Mouse (Mus musculus) liver, embryonic 11.5 days (tissue): ENCODE results near the gene Pdcd1lg2. TPM values are rescaled to one million over a fixed set of nuclear protein-coding genes. Genes with fewer than 3 reads are reported as not detected.
A peak's percentile ranks its signal among the peaks of the same experiment; 100 is the strongest.

Source experiments
- ATAC-seq: fragments of 200-750 bp; cut with Nextera tagmentation; replicated peaks from 2 replicates; pipeline ENCODE4 v1.8.0; 2017; ENCODE audit warnings: moderate number of reproducible peaks, mild to moderate bottlenecking, moderate TSS enrichment, moderate library complexity; ENCODE audit not compliant: low FRiP score
- DNase-seq: peaks from one replicate; pipeline ENCODE4 v3.0.0-alpha.2; 2017; ENCODE audit warnings: low spot score
- H3K27ac ChIP-seq: fragments of 300-500 bp; sonication (generic); 2 replicates; pipeline ENCODE4 v1.5.1; 2014; ENCODE audit warnings: mild to moderate bottlenecking, low read depth, low read length, control low read depth
- H3K27me3 ChIP-seq: fragments of 300-500 bp; sonication (generic); replicated peaks from 2 replicates; pipeline ENCODE4 v1.6.1; 2014; ENCODE audit warnings: low read length, mixed read lengths; ENCODE audit not compliant: control insufficient read depth, insufficient read depth
- H3K36me3 ChIP-seq: fragments of 300-500 bp; sonication (generic); 2 replicates; pipeline ENCODE4 v1.6.1; 2014; ENCODE audit warnings: mild to moderate bottlenecking, low read length, moderate library complexity, mixed read lengths; ENCODE audit not compliant: control insufficient read depth, insufficient read depth
- H3K4me1 ChIP-seq: fragments of 300-500 bp; sonication (generic); replicated peaks from 2 replicates; pipeline ENCODE4 v1.6.1; 2014; ENCODE audit warnings: low read length, mixed read lengths; ENCODE audit not compliant: control insufficient read depth, insufficient read depth
- H3K4me2 ChIP-seq: fragments of 300-500 bp; sonication (generic); 2 replicates; pipeline ENCODE4 v1.6.1; 2014; ENCODE audit warnings: mild to moderate bottlenecking, control low read depth, moderate library complexity
- H3K4me3 ChIP-seq: fragments of 300-500 bp; sonication (generic); 2 replicates; pipeline ENCODE4 v1.5.1; 2014; ENCODE audit warnings: low read depth, low read length, control low read depth
- H3K9ac ChIP-seq: fragments of 300-500 bp; sonication (generic); 2 replicates; pipeline ENCODE4 v1.6.1; 2014; ENCODE audit warnings: low read depth, low read length, control low read depth
- H3K9me3 ChIP-seq: fragments of 300-500 bp; sonication (generic); 2 replicates; pipeline ENCODE4 v1.6.1; 2016; ENCODE audit warnings: low read length, inconsistent platforms, mixed read lengths; ENCODE audit not compliant: control insufficient read depth
- WGBS: fragments of 180-500 bp; shearing (Covaris S2); extraction: QIAGEN DNeasy Blood & Tissue Kit; methylation state at CpG from one replicate; pipeline ENCODE4 v1.1.7; 2014; 5-methylcytosine and 5-hydroxymethylcytosine counted together
- polyA plus RNA-seq: library from polyadenylated mRNA; unstranded; fragments of >200 nt; fragmentation: Nextera tagmentation; extraction: Ambion mirVana; gene quantifications from 2 replicates; pipeline ENCODE4 v1.2.1, GENCODE M21; 2014

Pdcd1lg2 gene
- polyA plus RNA-seq, 1 experiment from 2014 or later: not detected

GRCm38 (mm10) chr19:29487326-29488072, 76.8 kb downstream of the Pdcd1lg2 start:
- H3K4me1 ChIP-seq: peaks cover 10% of the 10 kb centered on the region
- WGBS: 79% methylated on average over 14 of the region's 14 CpGs
- H3K27ac ChIP-seq: no peak overlapping the region
- H3K4me2 ChIP-seq: no peak overlapping the region; the same call in 1 of the 2 replicates
- ATAC-seq: no peak
- no peak overlapping the region for H3K4me3 ChIP-seq
- no peak overlapping the region for H3K9ac ChIP-seq
- H3K36me3 ChIP-seq: no peaks in the 10 kb centered on the region
- H3K27me3 ChIP-seq: no peaks in the 10 kb centered on the region
- no peaks in the 10 kb centered on the region for H3K9me3 ChIP-seq
- peak; percentile 26 for DNase-seq

GRCm38 (mm10) chr19:29488073-29488390, 77.3 kb downstream of the Pdcd1lg2 start:
- DNase-seq: peak; percentile 31
- 30% methylated on average over 6 of the region's 6 CpGs for WGBS
- H3K36me3 ChIP-seq: no peaks in the 10 kb centered on the region
- no peak overlapping the region for H3K27ac ChIP-seq
- H3K27me3 ChIP-seq: no peaks in the 10 kb centered on the region
- ATAC-seq: no peak
- H3K4me1 ChIP-seq: peaks cover 10% of the 10 kb centered on the region
- H3K9ac ChIP-seq: no peak overlapping the region
- no peak overlapping the region for H3K4me3 ChIP-seq
- no peaks in the 10 kb centered on the region for H3K9me3 ChIP-seq
- H3K4me2 ChIP-seq: peak overlapping the region; percentile 33

- DNase-seq (no peak), ATAC-seq (no peak)
- no peaks in the 10 kb centered on the region for H3K27me3 ChIP-seq
- H3K27ac ChIP-seq: no peak overlapping the region
- H3K4me2 ChIP-seq: peak overlapping the region; percentile 33
- no peak overlapping the region for H3K4me3 ChIP-seq
- WGBS: 45% methylated on average over 10 of the region's 10 CpGs
- no peak overlapping the region for H3K9ac ChIP-seq
- H3K36me3 ChIP-seq: no peaks in the 10 kb centered on the region
- no peaks in the 10 kb centered on the region for H3K9me3 ChIP-seq
- peaks cover 10% of the 10 kb centered on the region for H3K4me1 ChIP-seq
Observed at GRCm38 (mm10) chr19:29488420-29488819, 77.7 kb downstream of the Pdcd1lg2 start.

- WGBS: 78% methylated on average over 3 of the region's 3 CpGs
- no peak overlapping the region for H3K9ac ChIP-seq
- H3K9me3 ChIP-seq: no peaks in the 10 kb centered on the region
- H3K36me3 ChIP-seq: no peaks in the 10 kb centered on the region
- H3K27me3 ChIP-seq: no peaks in the 10 kb centered on the region
- DNase-seq (peak; percentile 23), ATAC-seq (no peak)
- peaks cover 10% of the 10 kb centered on the region for H3K4me1 ChIP-seq
- H3K4me3 ChIP-seq: no peak overlapping the region
- H3K27ac ChIP-seq: no peak overlapping the region
- no peak overlapping the region for H3K4me2 ChIP-seq
Observed at GRCm38 (mm10) chr19:29489785-29490284, 79.1 kb downstream of the Pdcd1lg2 start.

- H3K36me3 ChIP-seq: no peaks in the 10 kb centered on the region
- H3K9me3 ChIP-seq: no peaks in the 10 kb centered on the region
- H3K9ac ChIP-seq: no peak overlapping the region
- no peak overlapping the region for H3K27ac ChIP-seq
- H3K4me1 ChIP-seq: peaks cover 14% of the 10 kb centered on the region
- no peak for ATAC-seq
- H3K4me3 ChIP-seq: no peak overlapping the region
- WGBS: 72% methylated on average over 9 of the region's 9 CpGs
- no peaks in the 10 kb centered on the region for H3K27me3 ChIP-seq
- DNase-seq: no peak
- no peak overlapping the region for H3K4me2 ChIP-seq
Observed at GRCm38 (mm10) chr19:29491467-29491866, 80.7 kb downstream of the Pdcd1lg2 start.

- WGBS: 81% methylated on average over 4 of the region's 4 CpGs
- ATAC-seq (no peak), DNase-seq (no peak)
- Histone ChIP-seq H3K4me3 (no peak overlapping the region), H3K9ac (no peak overlapping the region), H3K9me3 (no peaks in the 10 kb centered on the region), H3K27ac (no peak overlapping the region), H3K4me2 (no peak overlapping the region), H3K4me1 (peaks cover 22% of the 10 kb centered on the region), H3K36me3 (no peaks in the 10 kb centered on the region), H3K27me3 (no peaks in the 10 kb centered on the region)
Observed at GRCm38 (mm10) chr19:29494454-29494853, 83.7 kb downstream of the Pdcd1lg2 start.

GRCm38 (mm10) chr19:29496001-29496597, 85.4 kb downstream of the Pdcd1lg2 start:
- Histone ChIP-seq H3K36me3 (no peaks in the 10 kb centered on the region), H3K9ac (no peak overlapping the region), H3K4me2 (no peak overlapping the region), H3K9me3 (no peaks in the 10 kb centered on the region), H3K4me1 (peaks cover 26% of the 10 kb centered on the region), H3K27ac (peak overlapping the region; percentile 49), H3K27me3 (no peaks in the 10 kb centered on the region), H3K4me3 (no peak overlapping the region)
- 71% methylated on average over 6 of the region's 6 CpGs for WGBS
- ATAC-seq (no peak), DNase-seq (no peak)

GRCm38 (mm10) chr19:29496786-29497557, 86.3 kb downstream of the Pdcd1lg2 start:
- no peaks in the 10 kb centered on the region for H3K36me3 ChIP-seq
- 59% methylated on average over 7 of the region's 7 CpGs for WGBS
- peak overlapping the region; percentile 43; the same call in 1 of the 2 replicates for H3K27ac ChIP-seq
- peaks cover 27% of the 10 kb centered on the region for H3K4me1 ChIP-seq
- DNase-seq (no peak), ATAC-seq (peak; percentile 52; the same call in 1 of the 2 replicates)
- H3K9ac ChIP-seq: no peak overlapping the region
- H3K9me3 ChIP-seq: no peaks in the 10 kb centered on the region
- H3K27me3 ChIP-seq: no peaks in the 10 kb centered on the region
- no peak overlapping the region for H3K4me2 ChIP-seq
- H3K4me3 ChIP-seq: no peak overlapping the region
